Mouse (Mus musculus) limb, embryonic 12.5 days (tissue): ENCODE results near the gene Dntt. TPM values are rescaled to one million over a fixed set of nuclear protein-coding genes. Genes with fewer than 3 reads are reported as not detected.

ENCODE experiments used
- ATAC-seq: fragments of 200-750 bp; cut with Nextera tagmentation; 2 replicates; pipeline ENCODE4 v1.8.0; 2017; ENCODE audit warnings: low read depth, moderate TSS enrichment; ENCODE audit not compliant: insufficient number of reproducible peaks, insufficient read depth, low FRiP score, low TSS enrichment
- H3K27ac ChIP-seq: fragments of 300-500 bp; sonication (generic); 2 replicates; pipeline ENCODE4 v1.5.1; 2016; ENCODE audit warnings: mild to moderate bottlenecking, moderate library complexity
- H3K27me3 ChIP-seq: fragments of 300-500 bp; sonication (generic); 2 replicates; pipeline ENCODE4 v1.6.1; 2016; ENCODE audit warnings: mild to moderate bottlenecking, moderate library complexity
- H3K36me3 ChIP-seq: fragments of 300-500 bp; sonication (generic); 2 replicates; pipeline ENCODE4 v1.6.1; 2016; ENCODE audit warnings: mild to moderate bottlenecking, moderate library complexity
- H3K4me1 ChIP-seq: fragments of 300-500 bp; sonication (generic); replicated peaks from 2 replicates; pipeline ENCODE4 v1.6.1; 2016
- H3K4me2 ChIP-seq: fragments of 300-500 bp; sonication (generic); 2 replicates; pipeline ENCODE4 v1.6.1; 2016; ENCODE audit warnings: mild to moderate bottlenecking, moderate library complexity
- H3K4me3 ChIP-seq: fragments of 300-500 bp; sonication (generic); replicated peaks from 2 replicates; pipeline ENCODE4 v1.5.1; 2016; ENCODE audit warnings: mild to moderate bottlenecking
- H3K9ac ChIP-seq: fragments of 300-500 bp; sonication (generic); replicated peaks from 2 replicates; pipeline ENCODE4 v1.6.1; 2016; ENCODE audit warnings: mild to moderate bottlenecking, moderate library complexity
- H3K9me3 ChIP-seq: fragments of 300-500 bp; sonication (generic); 2 replicates; pipeline ENCODE4 v1.6.1; 2016; ENCODE audit warnings: mild to moderate bottlenecking, moderate library complexity
- WGBS: fragments of 180-500 bp; shearing (Covaris S2); methylation state at CpG from one replicate; pipeline ENCODE4 v1.1.7; 2016; 5-methylcytosine and 5-hydroxymethylcytosine counted together
- polyA plus RNA-seq: library from polyadenylated mRNA; unstranded; fragments of >200 nt; fragmentation: Nextera tagmentation; extraction: Ambion mirVana; gene quantifications from 2 replicates; pipeline ENCODE4 v1.2.1, GENCODE M21; 2016

The Dntt gene
- polyA plus RNA-seq, 1 experiment from 2014 or later: not detected

GRCm38 (mm10) chr19:40994911-40995310, 34.2 kb upstream of the Dntt start:
- H3K36me3 ChIP-seq: no peaks in the 10 kb centered on the region
- 65% methylated on average over 7 of the region's 7 CpGs for WGBS

GRCm38 (mm10) chr19:40995449-40996401, 33.4 kb upstream of the Dntt start:
- H3K4me1 ChIP-seq: peaks cover 43% of the 10 kb centered on the region
- 36% methylated on average over 21 of the region's 21 CpGs for WGBS
- H3K4me2 ChIP-seq: no peak overlapping the region
- no peaks in the 10 kb centered on the region for H3K9me3 ChIP-seq
- H3K27ac ChIP-seq: no peak overlapping the region; the same call in 1 of the 2 replicates
- H3K4me3 ChIP-seq: no peak overlapping the region
- no peaks in the 10 kb centered on the region for H3K27me3 ChIP-seq
- H3K36me3 ChIP-seq: no peaks in the 10 kb centered on the region
- ATAC-seq: 0 out of 2 replicates have a peak, but pooled peaks have one; percentile 20
- no peak overlapping the region for H3K9ac ChIP-seq

More at GRCm38 (mm10) chr19:40994911-40995310, 34.2 kb upstream of the Dntt start:
- Histone ChIP-seq H3K9ac (no peak overlapping the region), H3K4me3 (no peak overlapping the region), H3K27me3 (no peaks in the 10 kb centered on the region), H3K9me3 (no peaks in the 10 kb centered on the region), H3K4me1 (peaks cover 43% of the 10 kb centered on the region), H3K4me2 (no peak overlapping the region), H3K27ac (no peak overlapping the region)
- ATAC-seq: no peak

GRCm38 (mm10) chr19:40996722-40997121, 32.4 kb upstream of the Dntt start:
- peaks cover 41% of the 10 kb centered on the region for H3K4me1 ChIP-seq
- no peak overlapping the region for H3K4me3 ChIP-seq
- 93% methylated on average over 6 of the region's 6 CpGs for WGBS
- no peak overlapping the region for H3K4me2 ChIP-seq
- no peak overlapping the region for H3K27ac ChIP-seq
- 0 out of 2 replicates have a peak, but pooled peaks cover 3% of the 10 kb centered on the region for H3K9me3 ChIP-seq
- H3K9ac ChIP-seq: no peak overlapping the region
- no peak for ATAC-seq
- H3K36me3 ChIP-seq: no peaks in the 10 kb centered on the region
- no peaks in the 10 kb centered on the region for H3K27me3 ChIP-seq

DNA sequence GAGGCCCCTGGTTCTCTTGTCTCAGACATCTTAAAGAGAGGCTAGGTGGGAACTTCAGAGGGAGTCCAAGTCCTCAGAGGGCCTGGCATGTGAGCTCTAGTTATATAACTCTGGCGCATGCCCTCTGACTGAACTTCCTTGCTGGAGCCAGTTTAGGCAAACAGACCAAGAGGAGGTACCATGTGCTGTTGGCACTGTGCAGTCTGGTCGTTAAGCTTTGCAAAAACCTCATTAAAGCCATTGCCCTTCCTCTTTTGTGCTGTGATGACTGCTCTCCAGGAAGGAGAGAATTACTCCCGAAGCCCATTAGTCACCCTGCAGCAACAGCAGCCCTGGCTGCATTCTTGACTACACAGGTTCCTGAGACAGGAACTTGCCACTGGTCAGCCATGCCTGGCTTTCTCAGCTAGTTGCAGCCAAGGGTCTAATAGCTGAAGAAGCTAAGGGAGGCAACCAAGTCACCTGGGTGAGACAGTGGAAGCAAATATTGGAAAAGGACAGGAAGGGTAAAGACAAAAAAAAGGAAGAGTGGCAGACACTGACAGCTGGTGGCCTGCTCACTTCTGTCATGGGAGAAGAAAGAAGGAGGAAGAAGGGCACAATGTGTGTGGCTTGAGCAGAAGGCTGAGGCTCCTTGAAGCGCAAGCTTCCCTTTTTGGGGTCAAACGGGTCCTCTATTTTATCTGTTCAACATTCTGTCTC, 30.5 kb upstream of the Dntt start:
- 54% methylated on average over 5 of the region's 5 CpGs for WGBS

DNA sequence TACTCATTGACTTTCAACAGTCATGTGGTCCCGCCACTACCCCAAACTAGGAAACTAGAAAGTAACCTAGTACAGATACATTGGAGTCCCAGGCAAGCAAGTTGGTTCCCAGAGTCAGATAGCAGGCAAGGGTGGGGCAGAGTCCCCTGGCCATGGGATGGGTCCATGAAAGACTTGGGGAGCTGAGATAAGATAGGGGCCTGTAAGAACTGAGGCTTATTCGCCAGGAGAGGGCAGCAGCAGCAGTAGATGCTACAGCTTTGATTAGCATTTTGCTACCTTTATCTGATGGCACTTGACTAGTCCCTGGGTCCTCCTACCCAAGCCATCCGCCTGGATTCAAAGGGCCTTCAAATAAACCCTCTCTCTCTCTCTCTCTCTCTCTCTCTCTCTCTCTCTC, 29.5 kb upstream of the Dntt start:
- Histone ChIP-seq H3K36me3 (no peaks in the 10 kb centered on the region), H3K27ac (no peak overlapping the region), H3K4me3 (no peak overlapping the region), H3K4me2 (no peak overlapping the region), H3K9me3 (peaks cover 9% of the 10 kb centered on the region; the same call in 1 of the 2 replicates), H3K9ac (no peak overlapping the region), H3K27me3 (no peaks in the 10 kb centered on the region), H3K4me1 (peaks cover 18% of the 10 kb centered on the region)
- no peak for ATAC-seq
- WGBS: 61% methylated on average over 3 of the region's 3 CpGs

More for the DNA sequence above, 30.5 kb upstream of the Dntt start:
- no peaks in the 10 kb centered on the region for H3K27me3 ChIP-seq
- peaks cover 9% of the 10 kb centered on the region; the same call in 1 of the 2 replicates for H3K9me3 ChIP-seq
- no peaks in the 10 kb centered on the region for H3K36me3 ChIP-seq
- no peak for ATAC-seq
- H3K27ac ChIP-seq: no peak overlapping the region
- H3K4me3 ChIP-seq: no peak overlapping the region
- no peak overlapping the region for H3K9ac ChIP-seq
- no peak overlapping the region for H3K4me2 ChIP-seq
- peaks cover 27% of the 10 kb centered on the region for H3K4me1 ChIP-seq

DNA sequence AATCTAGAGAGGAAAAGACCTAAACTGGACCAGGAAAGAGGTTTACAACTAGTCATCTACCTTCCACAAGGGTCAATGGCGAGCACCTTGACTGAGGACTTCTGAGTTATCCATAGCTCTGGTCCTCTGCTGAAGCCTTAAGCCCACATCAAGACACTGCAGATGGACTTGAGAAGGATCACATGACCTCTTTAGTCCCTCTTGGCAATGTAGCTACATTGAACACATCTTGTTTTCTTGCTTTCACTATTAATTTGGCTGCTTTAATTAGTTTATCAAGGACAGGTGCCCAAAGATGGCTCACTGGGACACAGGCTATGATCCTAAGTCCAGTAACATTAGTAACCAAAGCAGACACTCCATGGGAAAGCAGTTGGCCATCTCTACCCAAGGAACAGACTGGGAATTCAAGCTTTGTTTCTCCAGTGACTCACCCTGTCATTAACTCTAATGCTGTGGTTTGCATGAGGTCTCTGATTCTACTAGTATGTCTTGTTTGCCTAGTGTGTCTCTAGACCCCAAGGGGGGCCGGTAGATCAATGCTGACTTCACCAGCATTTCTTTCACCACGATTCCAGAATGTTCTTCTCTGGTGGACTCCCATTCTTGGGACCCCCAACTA, 25.3 kb upstream of the Dntt start:
- H3K9me3 ChIP-seq: peaks cover 9% of the 10 kb centered on the region; the same call in 1 of the 2 replicates
- no peaks in the 10 kb centered on the region for H3K36me3 ChIP-seq
- H3K9ac ChIP-seq: no peak overlapping the region
- no peak for ATAC-seq
- no peak overlapping the region for H3K4me3 ChIP-seq
- no peaks in the 10 kb centered on the region for H3K4me1 ChIP-seq
- no peak overlapping the region for H3K27ac ChIP-seq
- 89% methylated on average over 3 of the region's 3 CpGs for WGBS
- H3K4me2 ChIP-seq: no peak overlapping the region
- no peaks in the 10 kb centered on the region for H3K27me3 ChIP-seq

DNA sequence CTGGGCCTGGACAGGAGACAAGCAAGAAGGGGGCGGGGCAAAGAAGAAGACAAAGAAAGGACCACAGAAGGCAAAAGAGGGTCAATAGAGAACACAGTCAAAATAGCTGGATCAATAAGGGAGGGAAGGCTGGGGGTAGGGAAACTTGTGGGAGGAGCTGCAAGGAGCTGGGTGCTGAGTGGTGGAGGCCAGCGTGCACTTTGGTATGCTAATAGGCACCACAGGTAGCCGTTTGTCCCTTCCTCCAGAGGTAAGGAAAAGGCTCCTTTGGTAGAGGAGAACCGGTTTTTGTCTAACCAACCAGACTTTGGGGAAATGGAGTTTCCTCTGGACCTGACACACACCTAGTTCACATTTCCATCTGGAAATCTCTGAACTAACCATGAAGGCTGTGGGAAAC, 22.5 kb upstream of the Dntt start:
- WGBS: 29% methylated on average over 4 of the region's 4 CpGs
- no peaks in the 10 kb centered on the region for H3K4me1 ChIP-seq
- H3K4me2 ChIP-seq: no peak overlapping the region
- H3K9ac ChIP-seq: no peak overlapping the region
- H3K4me3 ChIP-seq: no peak overlapping the region
- ATAC-seq: no peak
- H3K27ac ChIP-seq: no peak overlapping the region
- peaks cover 6% of the 10 kb centered on the region; the same call in 1 of the 2 replicates for H3K9me3 ChIP-seq
- peaks cover 4% of the 10 kb centered on the region; the same call in 1 of the 2 replicates for H3K27me3 ChIP-seq
- no peaks in the 10 kb centered on the region for H3K36me3 ChIP-seq

- Histone ChIP-seq H3K4me2 (no peak overlapping the region), H3K36me3 (no peaks in the 10 kb centered on the region), H3K9me3 (peaks cover 6% of the 10 kb centered on the region; the same call in 1 of the 2 replicates), H3K9ac (no peak overlapping the region), H3K27ac (no peak overlapping the region), H3K4me3 (no peak overlapping the region), H3K27me3 (peaks cover 7% of the 10 kb centered on the region), H3K4me1 (no peaks in the 10 kb centered on the region)
- no peak for ATAC-seq
- 35% methylated on average over 6 of the region's 6 CpGs for WGBS
These were observed 21.7 kb upstream of the Dntt start for GRCm38 (mm10) chr19:41007326-41007725.

DNA sequence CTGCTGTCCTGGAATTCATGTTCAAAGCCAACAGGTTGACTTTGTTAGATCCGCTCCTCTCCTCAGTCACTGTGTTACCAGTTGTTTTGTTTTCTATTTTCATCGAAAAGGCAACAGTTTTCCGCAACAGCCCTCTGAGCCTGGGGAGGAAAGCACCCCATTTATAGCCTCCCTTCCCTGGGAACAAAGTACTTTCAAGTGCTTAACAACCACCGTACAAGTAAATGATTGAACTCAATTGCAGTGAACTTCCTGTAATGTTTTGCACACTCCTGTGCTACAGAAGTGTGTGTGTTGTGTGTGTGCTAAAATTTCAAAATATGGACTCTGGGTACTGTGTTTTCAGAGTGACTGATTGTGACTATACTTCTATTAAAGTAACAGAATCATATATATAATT, 21.3 kb upstream of the Dntt start:
- 45% methylated on average over 4 of the region's 4 CpGs for WGBS
- Histone ChIP-seq H3K27me3 (peaks cover 11% of the 10 kb centered on the region), H3K9ac (no peak overlapping the region), H3K4me1 (no peaks in the 10 kb centered on the region), H3K9me3 (peaks cover 4% of the 10 kb centered on the region; the same call in 1 of the 2 replicates), H3K27ac (no peak overlapping the region), H3K4me2 (no peak overlapping the region), H3K36me3 (no peaks in the 10 kb centered on the region), H3K4me3 (no peak overlapping the region)
- ATAC-seq: no peak

DNA sequence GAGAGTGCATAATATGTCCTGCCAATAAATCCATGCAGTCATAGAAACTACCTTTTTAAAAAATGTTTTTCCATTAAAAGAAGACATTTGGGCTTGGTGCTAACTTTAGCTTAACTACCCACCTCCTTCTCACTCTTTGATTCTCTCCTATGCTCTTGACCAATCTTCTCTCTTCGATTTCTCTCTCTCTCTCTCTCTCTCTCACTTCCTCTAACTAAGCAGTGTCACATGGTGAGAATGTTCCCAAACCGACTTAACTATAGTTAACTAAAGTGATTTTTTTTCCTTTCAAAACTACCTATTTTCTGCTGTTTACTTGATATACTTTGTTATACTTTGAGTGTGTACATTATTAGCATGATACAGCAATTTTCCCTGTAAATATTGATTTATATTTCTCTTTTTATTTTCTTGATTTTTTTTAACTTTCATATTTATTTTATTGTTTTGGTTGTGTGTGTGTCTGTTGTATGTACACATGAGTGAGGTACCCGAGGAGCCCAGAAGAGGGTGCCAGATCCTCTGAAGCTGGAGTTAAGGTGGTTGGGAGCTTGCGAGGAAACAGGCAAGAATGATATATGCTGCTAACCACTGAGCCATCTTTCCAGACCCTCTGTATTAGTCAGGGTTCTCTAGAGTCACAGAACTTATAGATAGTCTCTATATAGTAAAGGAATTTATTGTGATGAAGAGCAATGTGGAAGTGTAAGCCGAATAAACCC, 20.2 kb upstream of the Dntt start:
- H3K4me3 ChIP-seq: no peak overlapping the region
- WGBS: 86% methylated on average over 5 of the region's 5 CpGs
- no peak overlapping the region for H3K4me2 ChIP-seq
- H3K36me3 ChIP-seq: no peaks in the 10 kb centered on the region
- no peak for ATAC-seq
- no peaks in the 10 kb centered on the region for H3K9me3 ChIP-seq
- H3K27me3 ChIP-seq: peaks cover 22% of the 10 kb centered on the region
- no peaks in the 10 kb centered on the region for H3K4me1 ChIP-seq
- H3K27ac ChIP-seq: no peak overlapping the region
- H3K9ac ChIP-seq: no peak overlapping the region
